Mouse (Mus musculus): ENCODE data around the gene Tbc1d9b.

Gene Tbc1d9b

GRCm38 (mm10) chr11:50210505-50211151 lies 79.4 kb downstream of the Tbc1d9b start, which contains the start of the genes Sqstm1 and Mgat4b:
Gene Sqstm1 (minus strand): TSS chr11:50210827.
Gene Mgat4b (plus strand): TSS chr11:50210890.
- DNase-seq (ENCODE audit: low spot score in 2 of 2): peak; percentile 78 to 82

DNA sequence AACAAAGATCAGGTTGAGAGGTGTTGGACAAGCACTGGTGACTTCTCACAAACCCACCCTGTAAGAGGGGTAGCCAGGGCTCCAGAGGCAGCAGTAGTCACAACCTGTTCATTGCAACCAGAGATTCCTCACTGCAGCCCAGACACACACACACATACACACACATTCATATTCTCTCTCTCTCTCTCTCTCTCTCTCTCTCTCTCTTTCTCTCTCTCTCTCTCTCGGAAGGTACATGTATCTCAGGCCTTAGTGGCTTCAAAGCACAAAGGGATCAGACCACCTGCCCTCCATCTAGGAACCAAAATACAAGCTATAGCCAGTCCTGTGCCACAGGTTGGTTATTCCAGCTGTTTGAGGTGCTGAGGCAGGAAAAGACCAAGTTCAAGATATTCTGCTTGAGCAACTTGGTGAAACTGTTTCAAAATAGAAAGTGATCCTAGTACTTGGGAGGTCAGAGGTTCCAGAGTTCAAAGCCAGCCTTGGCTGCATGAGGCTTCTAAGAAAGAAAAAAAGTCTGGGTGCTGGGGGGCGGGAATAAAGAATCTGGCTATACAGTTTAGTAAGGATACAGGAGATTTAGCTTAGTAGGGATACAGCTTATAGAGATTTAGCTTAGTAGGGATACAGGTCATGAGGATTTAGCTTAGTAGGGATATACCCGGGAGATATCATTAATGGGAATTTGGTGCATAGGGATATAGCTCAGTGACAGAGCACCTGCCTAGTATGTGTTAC lies 80.3 kb downstream of the Tbc1d9b start:
- DNase-seq (ENCODE audit: low spot score in 2 of 2): no peak

DNA sequence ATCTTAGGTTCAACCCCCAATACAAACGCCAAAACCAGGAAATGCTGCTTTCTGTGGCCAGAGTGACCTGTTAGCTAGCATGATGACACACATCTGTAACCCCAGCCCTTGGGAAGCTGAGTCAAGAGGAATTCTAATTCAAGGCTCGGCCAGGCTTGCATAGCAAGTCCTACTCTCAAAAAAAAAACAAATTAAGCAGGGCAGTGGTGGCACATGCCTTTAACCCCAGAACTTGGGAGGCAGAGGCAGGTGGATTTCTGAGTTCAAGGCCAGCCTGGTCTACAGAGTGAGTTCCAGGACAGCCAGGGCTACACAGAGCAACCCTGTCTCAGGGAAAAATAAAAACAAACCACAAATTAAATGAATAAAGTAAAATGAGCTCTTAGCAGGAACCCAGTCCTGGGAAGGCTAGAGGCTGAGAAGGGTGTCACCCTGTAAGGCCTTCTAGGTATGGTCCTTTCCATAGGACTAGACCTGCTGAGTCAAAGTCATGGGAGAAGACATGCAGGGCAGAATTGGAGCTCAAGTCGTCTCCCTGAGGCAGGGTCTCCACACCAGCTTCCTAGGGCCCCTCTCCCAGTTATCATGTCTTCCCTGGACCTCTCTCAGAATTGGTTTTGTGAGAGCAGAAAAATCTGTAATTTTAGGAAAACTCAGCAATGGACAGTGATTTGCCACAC lies 81.0 kb downstream of the Tbc1d9b start:
- DNase-seq (ENCODE audit: low spot score in 2 of 2): no peak

DNA sequence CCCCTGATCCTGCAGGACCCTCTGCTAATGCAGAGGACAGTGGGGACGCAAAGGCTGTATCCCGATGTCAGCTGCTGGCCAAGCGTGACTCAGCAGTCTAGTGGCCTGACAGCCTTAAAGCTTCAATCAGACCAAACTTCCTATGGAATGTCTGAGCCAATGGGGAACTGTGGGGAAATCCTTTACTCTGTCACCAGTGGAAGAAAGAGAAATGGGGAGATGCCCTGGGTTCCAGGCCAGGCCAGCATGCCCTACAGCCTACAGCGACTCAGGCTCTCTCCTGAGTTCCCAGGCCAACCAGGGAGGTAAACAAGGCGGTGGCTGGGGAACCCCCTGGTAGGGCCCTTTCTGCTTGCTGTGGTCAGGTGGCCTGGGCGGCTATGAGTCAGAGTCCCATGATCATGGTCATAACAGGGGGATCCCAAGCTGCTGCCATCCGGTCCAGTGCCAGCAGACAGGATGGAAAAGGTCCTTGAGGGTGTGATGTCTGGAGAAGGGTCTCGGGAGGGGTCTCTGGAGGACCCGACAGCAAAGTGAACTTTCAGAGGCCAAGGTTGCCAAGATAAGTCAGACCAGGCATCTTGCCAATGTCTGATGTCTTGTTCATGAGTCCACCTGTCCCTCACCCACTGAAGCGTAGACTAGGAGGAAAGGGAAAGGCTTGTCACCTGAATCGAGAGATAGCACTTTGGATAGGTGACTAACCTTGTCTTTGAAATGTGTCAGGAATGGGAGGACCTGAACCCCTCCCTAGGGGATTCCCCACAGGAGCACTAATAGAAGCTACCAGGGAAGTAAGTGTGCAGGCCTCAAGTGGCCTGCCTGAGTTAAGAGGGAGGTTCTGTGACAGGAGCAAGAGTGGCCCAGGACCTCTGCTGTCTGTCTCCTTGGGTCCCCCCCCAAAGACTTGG lies 81.9 kb downstream of the Tbc1d9b start:
- peak; percentile 87 for DNase-seq (ENCODE audit: low spot score in 2 of 2)

DNA sequence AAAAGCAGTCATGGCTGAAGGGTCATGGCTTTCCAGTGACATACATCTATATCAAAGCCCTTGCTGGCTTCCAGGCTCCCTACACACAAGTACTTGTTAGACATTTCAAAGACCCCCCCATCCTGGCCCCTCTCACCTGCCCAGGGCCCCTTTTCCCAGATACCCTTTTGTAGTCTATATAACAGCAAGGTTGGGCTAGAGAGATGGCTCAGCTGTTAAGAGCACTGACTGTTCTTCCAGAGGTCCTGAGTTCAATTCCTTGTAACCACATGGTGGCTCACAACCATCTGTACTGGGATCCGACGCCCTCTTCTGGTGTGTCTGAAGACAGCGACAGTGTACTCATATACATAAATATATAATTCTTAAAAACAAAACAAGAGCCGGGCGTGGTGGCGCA lies 83.4 kb downstream of the Tbc1d9b start:
- DNase-seq (ENCODE audit: low spot score in 2 of 2): no peak

DNA sequence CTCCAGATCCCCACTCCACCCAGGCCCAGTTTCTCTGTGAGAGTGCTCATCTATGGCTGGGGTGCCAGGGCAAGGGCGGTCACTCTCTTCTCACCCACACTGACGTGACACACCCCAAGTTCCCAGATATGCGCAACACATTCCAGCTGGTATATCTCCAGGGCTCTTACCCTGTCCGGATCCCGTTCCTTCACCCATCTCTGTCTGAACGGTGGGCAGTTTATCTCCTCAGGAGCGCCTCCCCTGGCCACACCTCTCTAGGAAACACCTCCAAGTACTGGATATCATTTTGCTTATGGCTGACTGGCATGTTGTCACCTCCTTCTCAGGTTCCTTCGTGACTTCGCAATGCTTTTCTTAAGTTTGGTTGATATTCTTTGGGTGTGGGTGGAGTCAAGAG lies 84.4 kb downstream of the Tbc1d9b start:
- DNase-seq (ENCODE audit: low spot score in 2 of 2): no peak

- no peak for DNase-seq (ENCODE audit: low spot score in 2 of 2)
Measured at GRCm38 (mm10) chr11:50216724-50217366, 85.6 kb downstream of the Tbc1d9b start.

DNA sequence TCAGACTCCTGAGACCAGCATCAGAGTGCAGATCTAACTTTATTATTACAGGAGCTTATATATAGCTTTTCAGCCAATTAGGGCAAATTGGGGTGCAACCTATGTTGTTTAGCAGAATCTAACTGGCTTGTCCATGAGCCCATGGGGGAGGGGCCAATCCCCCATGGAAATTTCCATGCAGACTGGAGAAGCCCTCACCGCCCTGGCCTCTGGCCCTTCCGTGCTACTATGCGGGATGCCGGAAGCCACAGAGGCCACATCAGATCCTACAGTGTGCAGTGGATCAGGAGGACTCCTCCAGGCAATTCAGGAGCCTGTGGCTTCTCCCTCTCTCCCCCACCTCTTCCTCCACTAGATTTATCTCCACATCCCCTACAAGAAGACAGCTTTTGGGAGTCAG lies 86.6 kb downstream of the Tbc1d9b start:
- no peak for DNase-seq (ENCODE audit: low spot score in 2 of 2)

DNA sequence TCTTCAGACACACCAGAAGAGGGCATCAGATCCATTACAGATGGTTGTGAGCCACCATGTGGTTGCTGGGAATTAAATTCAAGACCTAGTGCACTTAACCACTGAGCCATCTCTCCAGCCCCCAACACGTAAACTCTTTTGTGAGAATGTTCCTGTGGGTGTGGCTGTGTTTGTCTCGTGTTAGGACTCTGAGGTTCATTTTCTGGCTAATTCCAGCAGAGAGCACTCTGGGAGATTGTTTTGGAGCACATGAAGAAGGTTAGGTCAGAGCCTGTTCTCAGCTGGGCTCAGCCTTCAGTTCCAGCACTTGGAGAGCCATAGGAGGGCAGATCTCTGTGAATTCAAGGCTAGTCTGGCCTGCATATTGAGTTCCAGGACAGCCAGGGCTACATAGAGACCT lies 88.6 kb downstream of the Tbc1d9b start:
- DNase-seq (ENCODE audit: low spot score in 2 of 2): no peak

Data from urinary bladder, postnatal 36 days (tissue).